Mouse (Mus musculus): ENCODE measurements around the gene Cdkl3. TPM values are rescaled to one million over a fixed set of nuclear protein-coding genes. Genes with fewer than 3 reads are reported as not detected.

The Cdkl3 gene
- 9.0 TPM for polyA plus RNA-seq (2014; fragmentation: Illumina TruSeq; extraction: RNeasy Lipid Tissue Mini Kit (QIAGEN cat#74804); ENCODE audit: low read depth, low replicate concordance)

DNA sequence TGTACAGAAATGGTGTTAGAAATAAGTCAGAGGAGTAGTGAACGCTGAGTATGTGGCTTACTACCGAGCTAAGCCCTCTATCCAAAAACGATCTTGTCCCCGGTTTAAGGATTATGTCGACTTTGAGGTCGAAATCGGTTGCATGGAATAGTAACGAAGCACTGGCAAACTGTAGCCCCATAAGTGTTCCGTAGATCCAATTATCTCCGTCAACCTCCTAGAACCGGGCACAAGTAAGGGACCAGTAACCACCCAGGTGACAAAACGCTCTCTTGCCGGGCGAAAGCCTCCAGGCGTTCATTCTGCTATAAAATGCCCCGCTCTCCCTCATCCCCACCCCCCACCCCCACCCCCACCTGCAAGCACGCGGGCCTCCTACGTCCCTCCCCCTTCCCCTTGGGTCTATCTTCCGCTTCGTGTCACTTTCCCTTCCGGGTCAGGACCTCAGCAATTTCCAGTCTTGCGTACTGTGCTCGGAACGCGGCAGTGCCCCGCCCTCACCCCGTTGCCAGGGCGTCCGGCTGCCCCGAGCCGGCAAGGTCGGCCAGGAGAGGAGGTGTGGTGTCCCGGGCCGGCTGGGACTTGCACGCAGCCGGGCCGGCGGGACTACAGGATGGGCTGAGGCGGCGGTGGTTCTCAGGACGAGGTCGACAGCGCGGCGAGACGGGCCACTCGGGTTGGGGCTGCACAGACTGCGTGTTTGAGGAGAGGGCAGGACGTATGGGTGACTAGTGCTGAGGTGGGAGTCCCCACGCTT is at the start of gene Cdkl3:
TSS of gene Cdkl3 (plus strand) at position 450 of the 757 bp plus-strand sequence.

GRCm38 (mm10) chr11:51967443-51968401 is 36.3 kb upstream of the Cdkl3 start, which contains the start of gene Cdkn2aipnl:
Cdkn2aipnl (plus strand) TSS chr11:51967661.

DNA sequence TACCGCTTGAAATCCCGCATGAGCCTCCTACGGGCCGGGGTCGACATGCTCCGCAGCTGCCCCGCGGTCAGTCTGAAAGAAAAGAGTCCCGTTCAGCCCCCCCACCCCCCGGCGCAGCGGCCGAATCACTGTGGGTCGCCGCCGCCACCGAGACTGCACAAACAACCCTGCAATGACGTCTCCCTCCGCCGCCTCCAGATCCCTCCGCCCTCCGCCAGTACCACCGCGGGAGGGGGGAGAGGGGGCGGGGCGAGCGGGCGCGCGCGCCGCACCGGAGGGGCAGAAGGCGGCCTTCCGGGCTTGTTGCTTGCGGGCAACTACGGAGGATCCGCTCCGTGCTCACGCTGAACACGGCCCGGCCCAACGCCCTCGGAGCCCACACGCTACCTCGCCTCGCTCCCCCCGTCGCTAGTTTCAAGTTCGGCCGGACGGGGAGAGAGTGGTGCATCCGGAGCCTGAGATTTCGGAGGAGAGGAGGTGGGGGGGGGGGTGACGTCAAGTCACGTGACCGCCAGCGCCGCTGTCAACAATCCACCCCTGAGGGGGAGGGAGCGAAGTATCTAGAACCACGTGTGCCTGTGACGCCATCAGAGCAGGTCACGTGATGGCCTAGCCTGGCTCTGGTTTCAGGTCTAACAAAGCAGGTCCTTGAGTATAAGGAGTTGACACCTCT is 3.6 kb upstream of the Cdkl3 start, which contains the start of gene Ube2b:
TSS of gene Ube2b (minus strand) at position 473 of the 673 bp plus-strand sequence.

DNA sequence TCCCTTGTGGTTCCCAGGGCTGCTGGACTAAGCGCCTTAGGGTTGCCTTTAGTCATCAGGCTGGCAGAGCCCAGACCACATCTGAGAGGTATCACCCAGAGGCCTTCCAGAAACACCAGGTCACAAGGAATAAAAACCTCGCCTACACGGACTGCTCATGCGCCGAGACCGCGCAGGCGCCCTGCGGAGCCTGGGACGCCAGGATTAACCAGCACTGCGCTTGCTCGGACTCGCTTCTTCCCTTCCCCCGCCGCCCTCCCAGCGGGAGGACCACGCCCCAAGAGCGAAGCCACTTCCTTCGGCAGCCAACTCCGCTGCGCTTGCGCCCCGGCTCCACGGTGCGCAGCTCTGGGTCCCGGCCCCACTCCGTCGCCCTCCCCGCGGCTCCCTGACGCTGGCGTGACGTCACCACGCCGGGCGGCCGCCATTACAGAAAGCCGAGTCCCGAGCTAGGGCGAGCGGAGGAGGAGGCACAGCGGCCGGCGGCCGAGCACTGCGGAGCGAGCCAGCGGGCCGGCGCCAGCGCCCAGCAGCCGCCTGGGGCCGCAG is 94.5 kb downstream of the Cdkl3 start, which contains the start of gene Ppp2ca:
TSS of gene Ppp2ca (plus strand) at position 284 of the 549 bp plus-strand sequence.

Other genes starting within 250 kb of the Cdkl3 start
- 41.9 TPM for gene Sec24a, start 240.6 kb upstream of the Cdkl3 start, polyA plus RNA-seq (2014; fragmentation: Illumina TruSeq; extraction: RNeasy Lipid Tissue Mini Kit (QIAGEN cat#74804); ENCODE audit: low read depth, low replicate concordance)
- 341 TPM for gene Sar1b, start 240.5 kb upstream of the Cdkl3 start, polyA plus RNA-seq (2014; fragmentation: Illumina TruSeq; extraction: RNeasy Lipid Tissue Mini Kit (QIAGEN cat#74804); ENCODE audit: low read depth, low replicate concordance)
- 6.2 TPM for gene Jade2, start 146.6 kb upstream of the Cdkl3 start, polyA plus RNA-seq (2014; fragmentation: Illumina TruSeq; extraction: RNeasy Lipid Tissue Mini Kit (QIAGEN cat#74804); ENCODE audit: low read depth, low replicate concordance)
- gene Cdkn2aipnl, start 36.6 kb upstream of the Cdkl3 start, polyA plus RNA-seq (2014; fragmentation: Illumina TruSeq; extraction: RNeasy Lipid Tissue Mini Kit (QIAGEN cat#74804); ENCODE audit: low read depth, low replicate concordance) = 26.1 TPM
- 460 TPM for gene Ube2b, start 3.5 kb upstream of the Cdkl3 start, polyA plus RNA-seq (2014; fragmentation: Illumina TruSeq; extraction: RNeasy Lipid Tissue Mini Kit (QIAGEN cat#74804); ENCODE audit: low read depth, low replicate concordance)
- 201 TPM for gene Ppp2ca, start 94.5 kb downstream of the Cdkl3 start, polyA plus RNA-seq (2014; fragmentation: Illumina TruSeq; extraction: RNeasy Lipid Tissue Mini Kit (QIAGEN cat#74804); ENCODE audit: low read depth, low replicate concordance)
- not detected for gene Olfr1373, start 141.3 kb downstream of the Cdkl3 start, polyA plus RNA-seq (2014; fragmentation: Illumina TruSeq; extraction: RNeasy Lipid Tissue Mini Kit (QIAGEN cat#74804); ENCODE audit: low read depth, low replicate concordance)
- gene Olfr1371, start 209.8 kb downstream of the Cdkl3 start, polyA plus RNA-seq (2014; fragmentation: Illumina TruSeq; extraction: RNeasy Lipid Tissue Mini Kit (QIAGEN cat#74804); ENCODE audit: low read depth, low replicate concordance) = not detected
- 1,778 TPM for gene Skp1a, start 227.8 kb downstream of the Cdkl3 start, polyA plus RNA-seq (2014; fragmentation: Illumina TruSeq; extraction: RNeasy Lipid Tissue Mini Kit (QIAGEN cat#74804); ENCODE audit: low read depth, low replicate concordance)